Mouse (Mus musculus): ENCODE data around the gene Dclk1. TPM values are rescaled to one million over a fixed set of nuclear protein-coding genes. Genes with fewer than 3 reads are reported as not detected.

Gene Dclk1
- polyA plus RNA-seq, 1 experiment from 2014 or later = 99.0 TPM

DNA sequence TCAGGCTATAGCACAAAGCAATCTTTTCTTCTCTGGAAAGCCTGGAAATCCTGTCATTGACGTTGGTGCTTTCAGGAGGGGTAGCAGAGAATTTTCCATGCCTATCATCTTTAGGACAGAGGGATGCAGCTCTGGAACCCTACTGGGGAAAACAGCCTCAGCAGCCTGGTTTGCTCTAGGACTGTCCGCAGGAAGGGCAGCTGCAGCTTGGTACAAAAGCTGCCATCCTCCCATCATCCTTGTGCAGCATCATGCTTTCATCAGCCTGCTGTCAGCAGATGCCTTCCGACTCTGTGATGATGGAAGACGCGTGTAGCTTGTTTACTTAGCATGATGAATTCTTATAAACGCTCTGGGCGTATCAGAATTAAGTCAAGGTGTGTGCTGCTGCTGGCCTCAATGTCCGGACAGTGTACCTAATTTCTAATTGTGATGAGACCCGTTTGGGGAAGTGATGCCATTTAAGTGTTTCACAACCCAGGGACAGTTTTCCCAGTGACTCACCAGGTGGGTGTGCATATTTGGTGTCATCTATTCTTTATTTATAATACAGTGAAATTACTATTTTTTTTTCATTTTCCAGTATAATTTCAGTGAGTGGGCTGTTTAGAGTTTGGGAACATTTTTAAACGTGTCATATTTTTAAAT is 50.7 kb downstream of the Dclk1 start:
- 0 out of 2 replicates have a peak, but pooled peaks cover 6% of the 10 kb centered on the region for H3K4me1 ChIP-seq (ENCODE audit: control insufficient read depth, insufficient read depth, low read length)
- H3K27me3 ChIP-seq (ENCODE audit: control insufficient read depth, insufficient read depth, low read length) = no peaks in the 10 kb centered on the region
- no peaks in the 10 kb centered on the region for H3K36me3 ChIP-seq (ENCODE audit: control insufficient read depth, insufficient read depth, low read length)
- H3K4me3 ChIP-seq (ENCODE audit: low read depth, low read length) = no peak overlapping the region
- 80% methylated on average over 10 of the region's 10 CpGs for WGBS
- no peak overlapping the region for H3K4me2 ChIP-seq (ENCODE audit: low read depth)
- DNase-seq (ENCODE audit: low spot score) (no peak), ATAC-seq (ENCODE audit: insufficient read depth, low FRiP score, low TSS enrichment) (no peak)
- H3K27ac ChIP-seq (ENCODE audit: low read depth, low read length) = no peak overlapping the region
- H3K9ac ChIP-seq (ENCODE audit: low read length) = no peak overlapping the region
- no peaks in the 10 kb centered on the region for H3K9me3 ChIP-seq (ENCODE audit: control insufficient read depth, low read length)

DNA sequence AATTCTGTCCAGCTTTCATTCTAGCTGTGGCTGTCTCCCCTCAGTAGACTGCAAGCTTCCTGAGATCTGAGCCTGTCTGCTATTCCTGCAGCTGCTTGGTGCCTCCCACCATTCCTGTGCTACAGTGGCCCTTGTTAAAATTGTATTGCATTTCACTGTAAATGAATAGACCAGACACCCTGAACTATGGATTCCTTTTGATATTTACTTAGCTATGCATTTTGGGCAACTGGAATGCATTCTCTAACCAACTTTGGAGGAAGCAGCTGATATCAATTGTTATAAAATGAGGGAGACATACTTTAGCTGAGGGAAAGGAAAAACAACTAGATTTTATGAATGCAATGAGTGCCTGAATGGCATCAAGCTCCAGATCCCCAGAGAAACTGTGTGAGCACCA is 63.5 kb downstream of the Dclk1 start:
- H3K9ac ChIP-seq (ENCODE audit: low read length) = no peak overlapping the region
- no peak overlapping the region for H3K4me2 ChIP-seq (ENCODE audit: low read depth)
- no peaks in the 10 kb centered on the region for H3K9me3 ChIP-seq (ENCODE audit: control insufficient read depth, low read length)
- DNase-seq (ENCODE audit: low spot score) (no peak), ATAC-seq (ENCODE audit: insufficient read depth, low FRiP score, low TSS enrichment) (no peak)
- H3K4me3 ChIP-seq (ENCODE audit: low read depth, low read length) = no peak overlapping the region
- H3K36me3 ChIP-seq (ENCODE audit: control insufficient read depth, insufficient read depth, low read length) = no peaks in the 10 kb centered on the region
- H3K27me3 ChIP-seq (ENCODE audit: control insufficient read depth, insufficient read depth, low read length) = no peaks in the 10 kb centered on the region
- no peaks in the 10 kb centered on the region for H3K4me1 ChIP-seq (ENCODE audit: control insufficient read depth, insufficient read depth, low read length)
- H3K27ac ChIP-seq (ENCODE audit: low read depth, low read length) = no peak overlapping the region

DNA sequence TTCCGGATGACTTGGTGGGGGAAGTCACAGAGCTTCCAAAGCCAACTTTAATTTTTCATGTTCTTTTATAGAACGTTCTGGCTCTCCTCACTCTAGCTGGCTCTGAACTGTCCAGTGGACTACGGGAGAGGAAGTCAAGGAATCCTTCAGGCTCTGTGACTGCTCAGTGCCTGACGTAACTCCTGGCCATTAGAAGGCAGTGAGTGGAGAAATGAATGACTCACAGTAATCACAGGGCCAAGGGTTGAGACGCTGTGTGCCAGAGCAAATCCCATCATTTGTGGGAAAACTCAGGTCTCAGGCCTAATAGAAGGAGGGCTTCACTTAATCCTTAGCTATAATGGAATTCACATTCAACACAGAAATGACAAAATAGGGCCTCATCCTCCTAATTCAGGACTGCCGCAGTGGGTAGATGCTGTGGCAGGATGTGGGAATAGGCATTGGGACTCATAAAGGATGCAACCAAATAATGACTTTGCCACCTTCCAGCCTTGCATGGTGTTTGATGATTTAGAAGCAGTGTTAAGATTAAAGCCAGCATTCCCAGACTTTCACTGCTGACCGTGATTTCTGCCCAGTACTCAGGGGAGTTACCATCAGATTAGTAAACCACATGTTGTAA is 65.5 kb downstream of the Dclk1 start:
- H3K27me3 ChIP-seq (ENCODE audit: control insufficient read depth, insufficient read depth, low read length) = no peaks in the 10 kb centered on the region
- WGBS = 67% methylated on average over 7 of the region's 7 CpGs
- H3K36me3 ChIP-seq (ENCODE audit: control insufficient read depth, insufficient read depth, low read length) = no peaks in the 10 kb centered on the region
- H3K4me1 ChIP-seq (ENCODE audit: control insufficient read depth, insufficient read depth, low read length) = no peaks in the 10 kb centered on the region
- H3K27ac ChIP-seq (ENCODE audit: low read depth, low read length) = no peak overlapping the region
- no peak overlapping the region for H3K9ac ChIP-seq (ENCODE audit: low read length)
- no peak for ATAC-seq (ENCODE audit: insufficient read depth, low FRiP score, low TSS enrichment)
- no peak overlapping the region for H3K4me2 ChIP-seq (ENCODE audit: low read depth)
- DNase-seq (ENCODE audit: low spot score) = no peak
- H3K4me3 ChIP-seq (ENCODE audit: low read depth, low read length) = no peak overlapping the region
- H3K9me3 ChIP-seq (ENCODE audit: control insufficient read depth, low read length) = no peaks in the 10 kb centered on the region

DNA sequence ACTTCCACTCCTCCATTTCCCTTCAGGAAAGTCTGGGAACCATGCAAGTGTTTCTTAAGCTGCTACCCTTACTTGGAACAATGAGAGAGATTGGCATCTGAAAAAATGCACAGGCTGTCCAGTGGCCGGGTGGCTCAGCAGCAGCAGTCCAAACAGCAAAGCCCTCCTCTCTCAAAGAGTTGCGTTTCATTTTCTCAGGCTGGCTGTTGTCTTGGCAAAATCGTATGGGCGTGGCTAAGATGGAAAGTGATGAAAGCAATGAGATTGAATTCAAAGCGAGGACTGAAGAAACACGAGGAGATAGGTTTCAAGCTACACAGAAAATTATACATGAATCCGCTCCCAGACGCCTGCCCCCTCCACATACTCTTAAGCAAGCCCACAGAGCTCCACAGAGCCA is 67.8 kb downstream of the Dclk1 start:
- no peak for ATAC-seq (ENCODE audit: insufficient read depth, low FRiP score, low TSS enrichment)
- Histone ChIP-seq H3K4me1 (ENCODE audit: control insufficient read depth, insufficient read depth, low read length) (no peaks in the 10 kb centered on the region), H3K9me3 (ENCODE audit: control insufficient read depth, low read length) (no peaks in the 10 kb centered on the region), H3K27ac (ENCODE audit: low read depth, low read length) (no peak overlapping the region), H3K27me3 (ENCODE audit: control insufficient read depth, insufficient read depth, low read length) (no peaks in the 10 kb centered on the region), H3K4me2 (ENCODE audit: low read depth) (no peak overlapping the region), H3K9ac (ENCODE audit: low read length) (no peak overlapping the region), H3K4me3 (ENCODE audit: low read depth, low read length) (no peak overlapping the region), H3K36me3 (ENCODE audit: control insufficient read depth, insufficient read depth, low read length) (no peaks in the 10 kb centered on the region)
- 89% methylated on average over 8 of the region's 8 CpGs for WGBS
- DNase-seq (ENCODE audit: low spot score) = no peak

DNA sequence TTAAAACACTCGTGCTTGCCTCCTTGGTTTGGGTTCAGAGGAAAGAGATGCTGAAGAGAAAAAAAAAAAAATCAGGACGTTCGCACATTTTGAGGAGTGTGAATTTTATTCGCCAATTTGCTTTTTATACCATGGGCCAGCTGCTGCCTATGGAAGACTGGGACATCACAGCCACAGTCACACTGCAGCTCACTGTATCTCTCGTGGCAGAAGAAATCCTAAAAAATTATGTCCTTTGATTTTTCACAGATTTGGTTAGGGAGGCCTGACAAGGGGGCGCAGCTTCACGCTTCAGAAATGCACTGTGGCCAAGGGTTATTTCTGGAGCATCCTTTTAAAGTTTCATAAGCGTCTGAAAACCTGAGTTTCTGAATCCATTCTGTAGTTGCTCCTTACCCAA is 73.7 kb downstream of the Dclk1 start:
- Histone ChIP-seq H3K27me3 (ENCODE audit: control insufficient read depth, insufficient read depth, low read length) (no peaks in the 10 kb centered on the region), H3K36me3 (ENCODE audit: control insufficient read depth, insufficient read depth, low read length) (no peaks in the 10 kb centered on the region), H3K9ac (ENCODE audit: low read length) (no peak overlapping the region), H3K27ac (ENCODE audit: low read depth, low read length) (no peak overlapping the region), H3K4me2 (ENCODE audit: low read depth) (no peak overlapping the region), H3K9me3 (ENCODE audit: control insufficient read depth, low read length) (no peaks in the 10 kb centered on the region), H3K4me3 (ENCODE audit: low read depth, low read length) (no peak overlapping the region), H3K4me1 (ENCODE audit: control insufficient read depth, insufficient read depth, low read length) (no peaks in the 10 kb centered on the region)
- ATAC-seq (ENCODE audit: insufficient read depth, low FRiP score, low TSS enrichment) (no peak), DNase-seq (ENCODE audit: low spot score) (no peak)
- WGBS = 87% methylated on average over 8 of the region's 8 CpGs

DNA sequence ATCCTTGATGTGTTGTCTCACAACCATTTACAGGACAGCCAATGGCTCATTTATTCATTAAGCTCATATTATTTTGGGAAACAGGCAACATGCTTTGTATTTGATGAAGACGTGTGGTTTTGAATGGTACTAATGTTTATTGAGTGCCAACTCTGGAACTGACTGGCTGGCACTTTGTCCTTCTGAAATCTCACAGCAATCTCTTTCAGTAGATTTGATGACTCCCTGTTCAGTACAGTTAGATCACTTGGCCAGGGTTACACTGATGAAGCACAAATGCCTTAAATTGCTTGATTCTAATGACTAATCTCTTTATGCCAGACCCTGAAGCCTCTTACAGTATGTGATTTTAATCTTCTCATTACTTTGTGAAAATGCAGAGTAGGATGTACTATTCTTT is 75.9 kb downstream of the Dclk1 start:
- no peak overlapping the region for H3K4me2 ChIP-seq (ENCODE audit: low read depth)
- no peaks in the 10 kb centered on the region for H3K4me1 ChIP-seq (ENCODE audit: control insufficient read depth, insufficient read depth, low read length)
- H3K9ac ChIP-seq (ENCODE audit: low read length) = no peak overlapping the region
- 75% methylated on average over 1 of the region's 1 CpGs for WGBS
- DNase-seq (ENCODE audit: low spot score) = no peak
- no peaks in the 10 kb centered on the region for H3K27me3 ChIP-seq (ENCODE audit: control insufficient read depth, insufficient read depth, low read length)
- no peaks in the 10 kb centered on the region for H3K36me3 ChIP-seq (ENCODE audit: control insufficient read depth, insufficient read depth, low read length)
- no peak overlapping the region for H3K27ac ChIP-seq (ENCODE audit: low read depth, low read length)
- ATAC-seq (ENCODE audit: insufficient read depth, low FRiP score, low TSS enrichment) = no peak
- H3K9me3 ChIP-seq (ENCODE audit: control insufficient read depth, low read length) = no peaks in the 10 kb centered on the region
- no peak overlapping the region for H3K4me3 ChIP-seq (ENCODE audit: low read depth, low read length)

DNA sequence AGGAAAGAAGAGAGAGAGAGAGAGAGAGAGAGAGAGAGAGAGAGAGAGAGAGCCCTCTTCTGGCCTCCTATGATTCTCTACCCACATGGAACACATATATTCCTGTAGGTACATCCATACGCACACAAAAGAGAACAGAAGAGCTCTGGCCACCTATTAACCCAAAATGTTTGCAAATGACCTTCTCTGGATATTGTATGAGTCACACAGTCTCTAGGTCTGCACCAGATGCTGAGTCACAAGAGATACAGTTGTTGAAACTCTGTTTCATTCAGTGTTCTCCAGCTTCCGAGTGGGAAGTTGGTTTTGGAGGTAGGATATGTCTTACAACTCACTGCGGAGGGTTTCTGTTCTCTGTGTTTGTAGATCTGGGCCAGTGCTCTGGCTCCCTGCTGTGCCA is 78.4 kb downstream of the Dclk1 start:
- WGBS = 93% methylated on average over 3 of the region's 3 CpGs
- Histone ChIP-seq H3K27ac (ENCODE audit: low read depth, low read length) (no peak overlapping the region), H3K4me3 (ENCODE audit: low read depth, low read length) (no peak overlapping the region), H3K27me3 (ENCODE audit: control insufficient read depth, insufficient read depth, low read length) (no peaks in the 10 kb centered on the region), H3K4me2 (ENCODE audit: low read depth) (no peak overlapping the region), H3K9me3 (ENCODE audit: control insufficient read depth, low read length) (no peaks in the 10 kb centered on the region), H3K4me1 (ENCODE audit: control insufficient read depth, insufficient read depth, low read length) (no peaks in the 10 kb centered on the region), H3K9ac (ENCODE audit: low read length) (no peak overlapping the region), H3K36me3 (ENCODE audit: control insufficient read depth, insufficient read depth, low read length) (no peaks in the 10 kb centered on the region)
- ATAC-seq (ENCODE audit: insufficient read depth, low FRiP score, low TSS enrichment) (no peak), DNase-seq (ENCODE audit: low spot score) (no peak)

DNA sequence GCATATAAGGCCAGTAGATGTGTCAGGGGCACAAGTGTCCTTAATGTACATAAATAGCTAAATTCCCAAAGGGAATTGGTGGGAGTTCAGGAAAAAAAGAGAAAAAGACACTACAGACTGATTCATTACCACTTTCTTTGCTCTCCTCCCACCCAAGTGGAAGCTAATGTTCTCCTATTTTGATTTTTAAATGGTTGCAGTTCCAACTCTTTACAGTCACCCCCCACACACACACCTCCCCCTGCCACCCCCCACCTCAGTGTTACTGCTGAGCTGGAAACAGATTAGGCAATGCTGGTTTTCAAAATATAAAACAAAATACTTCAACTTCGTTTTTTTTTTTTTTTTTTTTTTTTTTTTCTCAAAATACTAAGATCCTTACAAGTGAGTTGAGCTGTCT is 81.9 kb downstream of the Dclk1 start:
- Histone ChIP-seq H3K4me1 (ENCODE audit: control insufficient read depth, insufficient read depth, low read length) (no peaks in the 10 kb centered on the region), H3K27me3 (ENCODE audit: control insufficient read depth, insufficient read depth, low read length) (no peaks in the 10 kb centered on the region), H3K4me3 (ENCODE audit: low read depth, low read length) (no peak overlapping the region), H3K27ac (ENCODE audit: low read depth, low read length) (no peak overlapping the region), H3K4me2 (ENCODE audit: low read depth) (no peak overlapping the region), H3K9ac (ENCODE audit: low read length) (no peak overlapping the region), H3K9me3 (ENCODE audit: control insufficient read depth, low read length) (no peaks in the 10 kb centered on the region), H3K36me3 (ENCODE audit: control insufficient read depth, insufficient read depth, low read length) (no peaks in the 10 kb centered on the region)
- no peak for ATAC-seq (ENCODE audit: insufficient read depth, low FRiP score, low TSS enrichment)
- 53% methylated on average over 1 of the region's 1 CpGs for WGBS
- DNase-seq (ENCODE audit: low spot score) = no peak

DNA sequence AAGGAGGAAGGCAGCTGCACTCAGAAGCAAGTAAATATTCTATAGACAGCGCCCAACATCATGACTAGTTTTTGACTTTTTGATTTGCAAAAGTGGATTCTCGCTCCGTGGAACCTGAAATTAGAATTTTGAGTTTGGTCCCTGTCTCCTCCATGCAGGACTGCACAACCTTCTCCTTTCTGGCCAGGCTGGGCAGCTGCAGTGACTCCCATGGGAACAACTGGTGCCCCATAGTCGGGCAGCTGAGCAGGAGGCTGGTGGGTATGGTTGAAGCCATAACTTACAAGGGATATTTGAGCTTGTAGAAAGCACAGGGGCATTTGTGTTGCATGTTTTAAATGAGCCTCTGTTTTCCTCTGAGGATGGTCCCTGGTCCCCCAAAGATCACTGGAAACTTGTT is 88.3 kb downstream of the Dclk1 start:
- no peak for ATAC-seq (ENCODE audit: insufficient read depth, low FRiP score, low TSS enrichment)

More for the DNA sequence above, 88.3 kb downstream of the Dclk1 start:
- Histone ChIP-seq H3K36me3 (ENCODE audit: control insufficient read depth, insufficient read depth, low read length) (no peaks in the 10 kb centered on the region), H3K4me1 (ENCODE audit: control insufficient read depth, insufficient read depth, low read length) (no peaks in the 10 kb centered on the region), H3K27me3 (ENCODE audit: control insufficient read depth, insufficient read depth, low read length) (no peaks in the 10 kb centered on the region), H3K4me3 (ENCODE audit: low read depth, low read length) (no peak overlapping the region), H3K9ac (ENCODE audit: low read length) (no peak overlapping the region), H3K4me2 (ENCODE audit: low read depth) (no peak overlapping the region), H3K27ac (ENCODE audit: low read depth, low read length) (no peak overlapping the region), H3K9me3 (ENCODE audit: control insufficient read depth, low read length) (no peaks in the 10 kb centered on the region)
- no peak for DNase-seq (ENCODE audit: low spot score)
- 89% methylated on average over 4 of the region's 4 CpGs for WGBS

All from neural tube, embryonic 11.5 days (tissue).